Mouse (Mus musculus): ENCODE measurements at regions not wholly inside any gene's neighbourhood (a gene's known extent, or its start where the extent isn't known, plus 50 kb on each side); places are given as distances from the start of the nearest gene placed in this dataset.
"Not testable (repeated sequence)": the region's sequence is repeated elsewhere in the genome, so short reads cannot be mapped to it uniquely, and the experiment has no call there.

GRCm38 (mm10) chr12:8070788-8071187, 93.3 kb downstream of the Apob start:
- DNase-seq (ENCODE audit: low read depth, low spot score): no peak

GRCm38 (mm10) chr12:8071286-8071685, 93.8 kb downstream of the Apob start:
- DNase-seq (ENCODE audit: low read depth, low spot score): no peak

- no peak for DNase-seq (ENCODE audit: low read depth, low spot score)
Observed at GRCm38 (mm10) chr12:8076010-8076540, 98.6 kb downstream of the Apob start.

GRCm38 (mm10) chr12:8077346-8077745, 99.9 kb downstream of the Apob start:
- DNase-seq (ENCODE audit: low read depth, low spot score): no peak

- DNase-seq (ENCODE audit: low read depth, low spot score): no peak
Observed at GRCm38 (mm10) chr12:8078046-8078445, 100.6 kb downstream of the Apob start.

GRCm38 (mm10) chr12:8082688-8083661, 105.5 kb downstream of the Apob start:
- no peak for DNase-seq (ENCODE audit: low read depth, low spot score)

- no peak for DNase-seq (ENCODE audit: low read depth, low spot score)
Observed at GRCm38 (mm10) chr12:8087958-8088357, 110.5 kb downstream of the Apob start.

- DNase-seq (ENCODE audit: low read depth, low spot score): no peak
Observed at GRCm38 (mm10) chr12:8089423-8090278, 112.2 kb downstream of the Apob start.

- no peak for DNase-seq (ENCODE audit: low read depth, low spot score)
Observed at GRCm38 (mm10) chr12:8090279-8090626, 112.8 kb downstream of the Apob start.

- no peak for DNase-seq (ENCODE audit: low read depth, low spot score)
Observed at GRCm38 (mm10) chr12:8093437-8093836, 114.5 kb upstream of the Ldah start.

GRCm38 (mm10) chr12:8095946-8096345, 112.0 kb upstream of the Ldah start:
- DNase-seq (ENCODE audit: low read depth, low spot score): no peak

- not testable (repeated sequence) for DNase-seq (ENCODE audit: low read depth, low spot score)
Observed at GRCm38 (mm10) chr12:8098395-8098794, 109.5 kb upstream of the Ldah start.

- no peak for DNase-seq (ENCODE audit: low read depth, low spot score)
Observed at GRCm38 (mm10) chr12:8099114-8099513, 108.8 kb upstream of the Ldah start.

GRCm38 (mm10) chr12:8099821-8100220, 108.1 kb upstream of the Ldah start:
- DNase-seq (ENCODE audit: low read depth, low spot score): peak; percentile 63

GRCm38 (mm10) chr12:8101837-8102236, 106.1 kb upstream of the Ldah start:
- no peak for DNase-seq (ENCODE audit: low read depth, low spot score)

GRCm38 (mm10) chr12:8103259-8103658, 104.6 kb upstream of the Ldah start:
- DNase-seq (ENCODE audit: low read depth, low spot score): no peak

GRCm38 (mm10) chr12:8107137-8107536, 100.8 kb upstream of the Ldah start:
- DNase-seq (ENCODE audit: low read depth, low spot score): peak; percentile 37

GRCm38 (mm10) chr12:8109203-8109770, 98.6 kb upstream of the Ldah start:
- DNase-seq (ENCODE audit: low read depth, low spot score): no peak

- no peak for DNase-seq (ENCODE audit: low read depth, low spot score)
Observed at GRCm38 (mm10) chr12:8109876-8110275, 98.0 kb upstream of the Ldah start.

- no peak for DNase-seq (ENCODE audit: low read depth, low spot score)
Observed at GRCm38 (mm10) chr12:8110297-8110696, 97.6 kb upstream of the Ldah start.

GRCm38 (mm10) chr12:8111484-8111883, 96.4 kb upstream of the Ldah start:
- DNase-seq (ENCODE audit: low read depth, low spot score): no peak

- no peak for DNase-seq (ENCODE audit: low read depth, low spot score)
Observed at GRCm38 (mm10) chr12:8155566-8155965, 52.3 kb upstream of the Ldah start.

Data from mesoderm, embryonic 11.5 days (tissue).